Mouse (Mus musculus) erythroblast, embryonic 14.5 days (primary cell): Measurements from ENCODE around the gene Sv2b. TPM values are rescaled to one million over a fixed set of nuclear protein-coding genes. Genes with fewer than 3 reads are reported as not detected.

Source experiments
- H3K27me3 ChIP-seq: 2 replicates; pipeline ENCODE4 v1.6.1; 2012; ENCODE audit warnings: inconsistent platforms; ENCODE audit not compliant: control insufficient read depth
- H3K36me3 ChIP-seq: 2 replicates; pipeline ENCODE4 v1.6.1; 2012; ENCODE audit warnings: mild to moderate bottlenecking, inconsistent platforms; ENCODE audit not compliant: control insufficient read depth
- H3K4me1 ChIP-seq: 2 replicates; pipeline ENCODE4 v1.6.1; 2012; ENCODE audit warnings: inconsistent platforms; ENCODE audit not compliant: control insufficient read depth
- H3K4me3 ChIP-seq: replicated peaks from 2 replicates; pipeline ENCODE3; 2012; ENCODE audit warnings: moderate library complexity, mild to moderate bottlenecking, inconsistent platforms
- H3K9me3 ChIP-seq: 2 replicates; pipeline ENCODE4 v1.6.1; 2012; ENCODE audit warnings: low read length, inconsistent platforms, mixed read lengths; ENCODE audit not compliant: control insufficient read depth
- GATA1 ChIP-seq: IDR thresholded peaks from 2 replicates; pipeline ENCODE4 v1.6.1; 2012; ENCODE audit warnings: low read length, inconsistent platforms, mixed read lengths
- TAL1 ChIP-seq: IDR thresholded peaks from 3 replicates; pipeline ENCODE4 v1.6.1; 2012; ENCODE audit warnings: low read length, inconsistent platforms, mixed read lengths
- polyA plus RNA-seq: library from polyadenylated mRNA; stranded (reverse); fragments of >175 nt; gene quantifications from 2 replicates; pipeline ENCODE4 v1.2.3, GENCODE M21; 2012

Gene Sv2b
- polyA plus RNA-seq, 1 experiment, result not detected

GRCm38 (mm10) chr7:75128036-75128435 lies 181.0 kb downstream of the Sv2b start:
- H3K36me3 ChIP-seq, result no peaks in the 10 kb centered on the region
- TF ChIP-seq GATA1, result no peak
- TF ChIP-seq TAL1, result no peak
- no peaks in the 10 kb centered on the region for H3K9me3 ChIP-seq
- H3K27me3 ChIP-seq, result no peaks in the 10 kb centered on the region
- no peaks in the 10 kb centered on the region for H3K4me1 ChIP-seq
- no peak overlapping the region for H3K4me3 ChIP-seq

GRCm38 (mm10) chr7:75124067-75124466 lies 185.0 kb downstream of the Sv2b start:
- Histone ChIP-seq H3K36me3 (no peaks in the 10 kb centered on the region), H3K4me3 (no peak overlapping the region), H3K27me3 (no peaks in the 10 kb centered on the region), H3K9me3 (no peaks in the 10 kb centered on the region), H3K4me1 (no peaks in the 10 kb centered on the region)
- TF ChIP-seq TAL1 (no peak), GATA1 (no peak)

- Histone ChIP-seq H3K4me3 (no peak overlapping the region), H3K27me3 (no peaks in the 10 kb centered on the region)
These were observed 190.9 kb downstream of the Sv2b start for GRCm38 (mm10) chr7:75118022-75118673.

DNA sequence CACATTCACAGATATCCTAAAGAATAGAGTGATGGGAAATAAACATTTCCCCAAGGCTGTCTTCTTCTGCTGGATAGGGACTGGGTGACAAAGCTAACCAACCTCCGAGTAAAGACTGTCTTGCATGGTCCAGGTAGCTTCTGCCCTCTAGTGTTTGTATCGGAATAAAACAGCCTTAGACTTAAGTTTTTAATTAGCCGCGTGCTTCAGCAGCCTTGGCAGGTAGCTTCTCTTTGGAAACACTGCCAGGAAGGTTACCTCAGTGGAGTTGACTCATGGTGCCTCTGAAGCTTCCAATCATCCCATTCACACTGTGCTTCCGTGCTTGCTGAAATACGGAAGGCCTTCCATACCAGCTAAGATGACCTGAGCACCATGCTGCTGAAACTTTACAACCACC lies 198.4 kb downstream of the Sv2b start:
- Histone ChIP-seq H3K9me3 (no peaks in the 10 kb centered on the region), H3K4me1 (no peaks in the 10 kb centered on the region), H3K27me3 (no peaks in the 10 kb centered on the region), H3K36me3 (no peaks in the 10 kb centered on the region), H3K4me3 (no peak overlapping the region)
- TF ChIP-seq TAL1 (no peak), GATA1 (no peak)

More at GRCm38 (mm10) chr7:75118022-75118673, 190.9 kb downstream of the Sv2b start:
- Histone ChIP-seq H3K36me3 (no peaks in the 10 kb centered on the region), H3K9me3 (no peaks in the 10 kb centered on the region), H3K4me1 (no peaks in the 10 kb centered on the region)
- TF ChIP-seq TAL1, result no peak

- no peaks in the 10 kb centered on the region for H3K36me3 ChIP-seq
- no peaks in the 10 kb centered on the region for H3K9me3 ChIP-seq
- no peak overlapping the region for H3K4me3 ChIP-seq
- no peak for TF ChIP-seq GATA1
- TF ChIP-seq TAL1, result no peak
- H3K4me1 ChIP-seq, result no peaks in the 10 kb centered on the region
- H3K27me3 ChIP-seq, result no peaks in the 10 kb centered on the region
These were observed 201.6 kb downstream of the Sv2b start for GRCm38 (mm10) chr7:75107441-75107840.

GRCm38 (mm10) chr7:75103900-75104299 lies 205.2 kb downstream of the Sv2b start:
- Histone ChIP-seq H3K4me1 (no peaks in the 10 kb centered on the region), H3K36me3 (no peaks in the 10 kb centered on the region), H3K4me3 (no peak overlapping the region), H3K27me3 (no peaks in the 10 kb centered on the region), H3K9me3 (no peaks in the 10 kb centered on the region)
- no peak for TF ChIP-seq GATA1
- no peak for TF ChIP-seq TAL1

DNA sequence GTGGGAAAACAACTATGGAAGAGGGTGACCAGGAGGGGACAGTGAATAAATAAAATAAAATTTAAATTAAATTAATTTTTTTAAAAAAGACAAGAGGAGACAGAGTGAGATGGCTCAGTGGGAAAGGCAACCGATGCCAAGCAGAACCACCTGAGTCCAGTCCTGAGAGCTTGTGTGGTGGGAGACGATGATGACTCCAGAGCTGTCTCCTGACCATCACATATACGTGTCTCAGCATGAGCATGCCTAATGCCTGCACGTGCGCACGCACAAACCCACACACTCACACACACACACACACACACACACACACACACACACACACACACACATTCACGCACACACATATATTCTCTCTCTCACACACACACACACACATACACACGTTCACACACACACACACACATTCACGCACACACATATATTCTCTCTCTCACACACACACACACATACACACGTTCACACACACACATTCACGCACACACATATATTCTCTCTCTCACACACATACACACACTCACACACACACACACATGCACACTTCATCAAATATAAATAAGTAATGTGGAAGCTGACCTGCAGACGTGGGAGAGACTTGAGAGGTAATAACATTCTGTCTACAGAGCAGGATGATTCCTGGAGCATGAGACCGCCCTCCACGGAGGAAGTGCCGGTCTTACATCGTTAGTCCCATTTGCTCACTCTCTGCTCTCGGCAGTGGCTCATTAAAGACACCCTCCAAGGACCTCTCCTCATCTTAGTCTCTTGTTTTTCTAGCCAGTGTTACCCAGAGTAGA lies 206.3 kb downstream of the Sv2b start:
- H3K9me3 ChIP-seq, result no peaks in the 10 kb centered on the region
- H3K4me1 ChIP-seq, result no peaks in the 10 kb centered on the region
- H3K36me3 ChIP-seq, result no peaks in the 10 kb centered on the region
- no peaks in the 10 kb centered on the region for H3K27me3 ChIP-seq
- TF ChIP-seq TAL1, result no peak
- no peak for TF ChIP-seq GATA1
- H3K4me3 ChIP-seq, result no peak overlapping the region

- Histone ChIP-seq H3K36me3 (no peaks in the 10 kb centered on the region), H3K4me1 (no peaks in the 10 kb centered on the region), H3K9me3 (no peaks in the 10 kb centered on the region), H3K27me3 (no peaks in the 10 kb centered on the region), H3K4me3 (no peak overlapping the region)
- TF ChIP-seq TAL1 (no peak), GATA1 (no peak)
These were observed 223.6 kb downstream of the Sv2b start for GRCm38 (mm10) chr7:75085473-75085872.

- Histone ChIP-seq H3K9me3 (no peaks in the 10 kb centered on the region), H3K27me3 (no peaks in the 10 kb centered on the region), H3K4me1 (no peaks in the 10 kb centered on the region), H3K36me3 (no peaks in the 10 kb centered on the region), H3K4me3 (no peak overlapping the region)
- TF ChIP-seq GATA1, result no peak
- no peak for TF ChIP-seq TAL1
These were observed 228.9 kb downstream of the Sv2b start for GRCm38 (mm10) chr7:75080163-75080562.
